Mouse (Mus musculus) lung, embryonic 15.5 days (tissue): ENCODE measurements around the gene Prdm8. TPM values are rescaled to one million over a fixed set of nuclear protein-coding genes. Genes with fewer than 3 reads are reported as not detected.

Experiments used
- ATAC-seq: fragments of 200-750 bp; cut with Nextera tagmentation; 2 replicates; pipeline ENCODE4 v1.8.0; 2017; ENCODE audit warnings: moderate number of reproducible peaks, borderline replicate concordance; ENCODE audit not compliant: low FRiP score, low TSS enrichment; ENCODE audit errors: extremely low read depth
- H3K27ac ChIP-seq: fragments of 300-500 bp; sonication (generic); 2 replicates; pipeline ENCODE4 v1.5.1; 2015; ENCODE audit warnings: moderate library complexity, mild to moderate bottlenecking, inconsistent platforms
- H3K27me3 ChIP-seq: fragments of 300-500 bp; sonication (generic); 2 replicates; pipeline ENCODE4 v1.6.1; 2015; ENCODE audit warnings: inconsistent platforms
- H3K36me3 ChIP-seq: fragments of 300-500 bp; sonication (generic); 2 replicates; pipeline ENCODE4 v1.6.1; 2015; ENCODE audit warnings: inconsistent platforms
- H3K4me1 ChIP-seq: fragments of 300-500 bp; sonication (generic); 2 replicates; pipeline ENCODE4 v1.6.1; 2015; ENCODE audit warnings: inconsistent platforms
- H3K4me2 ChIP-seq: fragments of 300-500 bp; sonication (generic); 2 replicates; pipeline ENCODE4 v1.6.1; 2015; ENCODE audit warnings: inconsistent platforms, mild to moderate bottlenecking, moderate library complexity
- H3K4me3 ChIP-seq: fragments of 300-500 bp; sonication (generic); 2 replicates; pipeline ENCODE4 v1.5.1; 2015; ENCODE audit warnings: mild to moderate bottlenecking, inconsistent platforms
- H3K9ac ChIP-seq: fragments of 300-500 bp; sonication (generic); 2 replicates; pipeline ENCODE4 v1.6.1; 2015; ENCODE audit warnings: inconsistent platforms
- H3K9me3 ChIP-seq: fragments of 300-500 bp; sonication (generic); 2 replicates; pipeline ENCODE4 v1.6.1; 2016; ENCODE audit warnings: inconsistent platforms
- WGBS: fragments of 180-500 bp; shearing (Covaris S2); methylation state at CpG from one replicate; pipeline ENCODE4 v1.1.7; 2015; 5-methylcytosine and 5-hydroxymethylcytosine counted together
- polyA plus RNA-seq: library from polyadenylated mRNA; unstranded; fragments of >200 nt; fragmentation: Nextera tagmentation; extraction: Ambion mirVana; gene quantifications from 2 replicates; pipeline ENCODE4 v1.2.1, GENCODE M21; 2015

The Prdm8 gene
- polyA plus RNA-seq, 1 experiment from 2014 or later, result 0.95 TPM

GRCm38 (mm10) chr5:98189181-98190180, 22.5 kb downstream of the Prdm8 start:
- Histone ChIP-seq H3K36me3 (no peaks in the 10 kb centered on the region), H3K27me3 (peaks cover 59% of the 10 kb centered on the region), H3K4me3 (peak overlapping the region; percentile 4; the same call in 1 of the 2 replicates), H3K9ac (no peak overlapping the region), H3K4me1 (peaks cover 24% of the 10 kb centered on the region), H3K9me3 (no peaks in the 10 kb centered on the region), H3K4me2 (peak overlapping the region; percentile 46), H3K27ac (no peak overlapping the region)
- WGBS, result 2% methylated on average over 31 of the region's 31 CpGs
- ATAC-seq, result no peak

DNA sequence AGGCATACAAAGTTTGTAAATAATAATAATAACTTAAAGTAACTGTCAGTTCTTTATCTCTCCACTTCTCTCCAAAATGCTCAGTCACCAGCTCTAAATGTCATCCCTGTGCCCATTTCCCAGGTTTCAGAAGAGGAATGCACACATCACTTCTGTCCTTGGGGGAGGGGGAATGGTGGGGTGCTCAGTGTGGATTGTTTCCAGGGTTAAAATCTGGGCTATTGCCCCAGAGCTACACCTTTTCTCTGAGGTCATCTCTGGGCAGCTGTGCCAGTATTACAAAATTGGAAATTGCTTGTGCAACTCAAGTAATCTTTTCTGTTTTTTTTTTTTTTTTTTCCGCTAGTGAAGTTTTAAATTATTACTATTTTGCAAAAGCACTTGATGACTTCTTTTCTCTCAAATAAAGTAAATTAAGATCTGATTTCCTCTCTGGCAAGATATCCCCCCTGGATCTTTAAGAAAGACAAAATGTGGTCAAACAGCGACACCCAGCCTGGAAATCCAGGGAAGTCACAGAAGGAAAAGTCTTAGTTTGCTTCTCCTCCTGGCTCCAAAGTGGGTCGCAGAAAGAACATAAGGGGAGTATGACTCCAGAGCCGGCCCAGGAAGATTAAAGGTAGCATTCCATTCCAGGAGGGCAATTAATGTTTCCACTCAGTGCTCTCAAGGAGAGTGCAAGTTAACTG, 25.4 kb downstream of the Prdm8 start:
- no peak overlapping the region for H3K27ac ChIP-seq
- no peaks in the 10 kb centered on the region for H3K9me3 ChIP-seq
- H3K36me3 ChIP-seq, result no peaks in the 10 kb centered on the region
- H3K27me3 ChIP-seq, result peaks cover 36% of the 10 kb centered on the region
- H3K4me2 ChIP-seq, result no peak overlapping the region
- no peak overlapping the region for H3K4me3 ChIP-seq
- H3K9ac ChIP-seq, result no peak overlapping the region
- WGBS, result 23% methylated on average over 4 of the region's 4 CpGs
- peaks cover 11% of the 10 kb centered on the region for H3K4me1 ChIP-seq
- ATAC-seq, result no peak

- H3K4me2 ChIP-seq, result no peak overlapping the region
- 62% methylated on average over 1 of the region's 1 CpGs for WGBS
- peaks cover 11% of the 10 kb centered on the region for H3K27me3 ChIP-seq
- H3K27ac ChIP-seq, result no peak overlapping the region
- no peaks in the 10 kb centered on the region for H3K36me3 ChIP-seq
- no peaks in the 10 kb centered on the region for H3K9me3 ChIP-seq
- H3K4me1 ChIP-seq, result peaks cover 3% of the 10 kb centered on the region; the same call in 1 of the 2 replicates
- no peak overlapping the region for H3K9ac ChIP-seq
- H3K4me3 ChIP-seq, result no peak overlapping the region
- ATAC-seq, result no peak
Measured at GRCm38 (mm10) chr5:98194959-98195358, 28.0 kb downstream of the Prdm8 start.

DNA sequence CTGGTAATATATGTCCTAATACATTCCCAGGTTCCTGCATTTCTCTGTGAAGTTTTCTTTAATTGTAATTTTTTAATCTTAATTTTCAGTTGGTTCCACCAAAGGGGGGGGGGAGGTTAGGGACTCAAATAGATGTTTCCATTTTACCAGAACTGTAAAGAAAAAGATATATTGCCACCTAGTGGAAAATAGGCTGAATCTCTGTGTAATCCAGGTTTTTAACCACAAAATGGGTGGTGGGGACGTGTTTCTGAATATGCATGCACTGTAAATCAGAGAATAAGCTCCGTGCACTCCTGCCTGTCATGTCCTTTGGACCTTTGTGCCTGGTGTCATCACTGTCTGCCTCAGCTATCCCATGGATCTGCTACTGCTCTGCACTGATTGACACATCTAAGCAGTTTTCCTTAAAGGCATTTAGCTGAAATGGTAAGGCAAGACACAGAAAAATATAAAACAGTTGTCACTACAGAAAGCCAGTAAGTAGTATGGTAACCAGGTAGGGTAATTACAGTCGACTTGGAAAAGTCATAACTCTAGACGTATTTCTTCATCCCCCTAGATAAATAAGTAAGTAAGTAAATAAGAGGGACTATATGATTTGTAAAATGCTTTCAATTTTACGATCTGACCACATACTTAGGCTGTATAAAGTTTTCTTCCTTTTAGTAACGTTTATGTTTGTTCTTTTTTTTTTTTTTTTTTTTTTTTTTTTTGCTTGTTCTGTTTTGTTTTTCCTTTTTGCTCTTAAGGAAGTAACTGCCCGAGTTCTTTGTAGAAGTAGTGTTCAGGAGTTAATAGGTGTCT, 31.6 kb downstream of the Prdm8 start:
- Histone ChIP-seq H3K27ac (no peak overlapping the region), H3K4me3 (no peak overlapping the region), H3K27me3 (no peaks in the 10 kb centered on the region), H3K4me1 (peaks cover 6% of the 10 kb centered on the region; the same call in 1 of the 2 replicates), H3K4me2 (no peak overlapping the region), H3K9ac (no peak overlapping the region), H3K9me3 (no peaks in the 10 kb centered on the region), H3K36me3 (no peaks in the 10 kb centered on the region)
- ATAC-seq, result no peak
- 54% methylated on average over 7 of the region's 7 CpGs for whole genome bisulfite sequencing

DNA sequence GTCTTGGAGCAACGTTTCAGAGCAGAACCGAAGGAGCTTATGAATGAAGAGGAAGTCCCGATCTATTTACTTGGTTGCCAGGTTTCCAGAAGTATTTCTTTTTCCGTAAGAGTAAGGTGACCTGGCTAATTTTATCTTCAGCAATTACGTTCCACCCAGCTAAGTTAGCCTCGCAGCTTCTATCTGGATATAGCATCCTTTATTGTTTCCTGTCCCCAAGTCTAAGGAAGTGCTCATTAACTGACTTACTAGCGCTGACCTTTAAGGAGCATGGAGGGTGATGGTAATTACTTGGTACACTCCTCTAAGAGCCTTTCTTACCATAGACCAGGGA, 32.2 kb downstream of the Prdm8 start:
- no peak overlapping the region for H3K4me3 ChIP-seq
- H3K27me3 ChIP-seq, result no peaks in the 10 kb centered on the region
- 41% methylated on average over 7 of the region's 7 CpGs for WGBS
- H3K4me1 ChIP-seq, result peaks cover 8% of the 10 kb centered on the region; the same call in 1 of the 2 replicates
- H3K9ac ChIP-seq, result no peak overlapping the region
- ATAC-seq, result no peak
- H3K4me2 ChIP-seq, result no peak overlapping the region
- H3K36me3 ChIP-seq, result no peaks in the 10 kb centered on the region
- no peaks in the 10 kb centered on the region for H3K9me3 ChIP-seq
- no peak overlapping the region for H3K27ac ChIP-seq

- H3K4me3 ChIP-seq, result no peak overlapping the region
- H3K27ac ChIP-seq, result no peak overlapping the region
- H3K4me1 ChIP-seq, result peaks cover 8% of the 10 kb centered on the region; the same call in 1 of the 2 replicates
- no peak for ATAC-seq
- H3K9ac ChIP-seq, result no peak overlapping the region
- no peaks in the 10 kb centered on the region for H3K9me3 ChIP-seq
- WGBS, result 60% methylated on average over 3 of the region's 3 CpGs
- H3K4me2 ChIP-seq, result no peak overlapping the region
- H3K36me3 ChIP-seq, result no peaks in the 10 kb centered on the region
- H3K27me3 ChIP-seq, result no peaks in the 10 kb centered on the region
Measured at GRCm38 (mm10) chr5:98201606-98202005, 34.6 kb downstream of the Prdm8 start.

GRCm38 (mm10) chr5:98202996-98203395, 36.0 kb downstream of the Prdm8 start:
- Histone ChIP-seq H3K27me3 (no peaks in the 10 kb centered on the region), H3K9me3 (no peaks in the 10 kb centered on the region), H3K4me3 (no peak overlapping the region), H3K9ac (no peak overlapping the region), H3K4me1 (peaks cover 8% of the 10 kb centered on the region; the same call in 1 of the 2 replicates), H3K4me2 (no peak overlapping the region), H3K27ac (no peak overlapping the region), H3K36me3 (no peaks in the 10 kb centered on the region)
- ATAC-seq, result no peak
- 11% methylated on average over 4 of the region's 4 CpGs for WGBS

DNA sequence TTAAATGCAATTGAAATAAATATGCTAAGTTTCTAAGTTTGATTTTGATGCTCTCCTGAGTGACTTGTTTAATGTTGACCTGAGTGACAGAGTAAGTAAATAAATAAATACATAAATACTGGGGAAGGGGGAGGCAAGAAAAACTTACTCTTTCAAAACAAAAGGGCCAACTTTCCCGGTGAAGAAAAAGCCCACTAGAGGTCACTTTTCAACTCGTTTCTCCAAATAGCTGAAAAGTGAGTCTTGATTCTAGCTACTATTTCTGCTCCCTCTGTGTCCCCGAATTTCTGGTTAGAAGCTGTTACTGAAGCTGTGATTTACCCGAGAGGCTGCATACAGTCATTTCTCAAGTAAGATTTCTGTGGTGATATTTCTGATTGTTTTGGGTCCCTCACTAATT, 45.5 kb downstream of the Prdm8 start:
- WGBS, result 64% methylated on average over 4 of the region's 4 CpGs
- Histone ChIP-seq H3K4me3 (no peak overlapping the region), H3K9me3 (no peaks in the 10 kb centered on the region), H3K36me3 (no peaks in the 10 kb centered on the region), H3K27ac (no peak overlapping the region), H3K4me1 (no peaks in the 10 kb centered on the region), H3K9ac (no peak overlapping the region), H3K4me2 (no peak overlapping the region), H3K27me3 (no peaks in the 10 kb centered on the region)
- no peak for ATAC-seq

- 71% methylated on average over 4 of the region's 4 CpGs for WGBS
- Histone ChIP-seq H3K4me2 (no peak overlapping the region), H3K9me3 (no peaks in the 10 kb centered on the region), H3K27me3 (no peaks in the 10 kb centered on the region), H3K27ac (no peak overlapping the region), H3K9ac (no peak overlapping the region), H3K36me3 (no peaks in the 10 kb centered on the region), H3K4me3 (no peak overlapping the region), H3K4me1 (no peaks in the 10 kb centered on the region)
- no peak for ATAC-seq
Measured at GRCm38 (mm10) chr5:98221956-98222355, 55.0 kb downstream of the Prdm8 start.

GRCm38 (mm10) chr5:98226710-98227109, 59.7 kb downstream of the Prdm8 start:
- H3K9ac ChIP-seq, result no peak overlapping the region
- no peaks in the 10 kb centered on the region for H3K27me3 ChIP-seq
- H3K9me3 ChIP-seq, result no peaks in the 10 kb centered on the region
- H3K4me2 ChIP-seq, result no peak overlapping the region
- no peaks in the 10 kb centered on the region for H3K36me3 ChIP-seq
- H3K27ac ChIP-seq, result no peak overlapping the region
- WGBS, result 65% methylated on average over 2 of the region's 2 CpGs
- H3K4me3 ChIP-seq, result no peak overlapping the region
- ATAC-seq, result no peak
- no peaks in the 10 kb centered on the region for H3K4me1 ChIP-seq

GRCm38 (mm10) chr5:98229456-98229855, 62.5 kb downstream of the Prdm8 start:
- no peak for ATAC-seq
- WGBS, result 65% methylated on average over 6 of the region's 6 CpGs
- no peak overlapping the region for H3K27ac ChIP-seq
- no peaks in the 10 kb centered on the region for H3K36me3 ChIP-seq
- H3K9me3 ChIP-seq, result no peaks in the 10 kb centered on the region
- H3K4me3 ChIP-seq, result no peak overlapping the region
- H3K9ac ChIP-seq, result no peak overlapping the region
- no peaks in the 10 kb centered on the region for H3K27me3 ChIP-seq
- no peak overlapping the region for H3K4me2 ChIP-seq
- H3K4me1 ChIP-seq, result no peaks in the 10 kb centered on the region
